Mouse (Mus musculus) splenic B cell, adult 2 months (primary cell): Measurements from ENCODE around the gene Dok5.

ENCODE experiments used
- DNase-seq: peaks from one replicate; pipeline ENCODE4 v3.0.0-alpha.2; 2011; ENCODE audit warnings: low read depth, low spot score
- H3K27me3 ChIP-seq: 2 replicates; pipeline ENCODE4 v1.6.1; 2012; ENCODE audit warnings: mild to moderate bottlenecking, low read length, moderate library complexity, mixed read lengths; ENCODE audit not compliant: control insufficient read depth, poor library complexity, insufficient read depth, severe bottlenecking
- H3K36me3 ChIP-seq: 2 replicates; pipeline ENCODE4 v1.6.1; 2012; ENCODE audit warnings: mild to moderate bottlenecking, low read length, moderate library complexity, mixed read lengths; ENCODE audit not compliant: control insufficient read depth, poor library complexity, insufficient read depth, severe bottlenecking

The Dok5 gene

GRCm38 (mm10) chr2:170877515-170877914, 145.9 kb downstream of the Dok5 start:
- peak; percentile 31 for DNase-seq
- no peaks in the 10 kb centered on the region for H3K27me3 ChIP-seq

GRCm38 (mm10) chr2:170877936-170878335, 146.3 kb downstream of the Dok5 start:
- no peaks in the 10 kb centered on the region for H3K27me3 ChIP-seq

More at GRCm38 (mm10) chr2:170877515-170877914, 145.9 kb downstream of the Dok5 start:
- H3K36me3 ChIP-seq: no peaks in the 10 kb centered on the region

DNA sequence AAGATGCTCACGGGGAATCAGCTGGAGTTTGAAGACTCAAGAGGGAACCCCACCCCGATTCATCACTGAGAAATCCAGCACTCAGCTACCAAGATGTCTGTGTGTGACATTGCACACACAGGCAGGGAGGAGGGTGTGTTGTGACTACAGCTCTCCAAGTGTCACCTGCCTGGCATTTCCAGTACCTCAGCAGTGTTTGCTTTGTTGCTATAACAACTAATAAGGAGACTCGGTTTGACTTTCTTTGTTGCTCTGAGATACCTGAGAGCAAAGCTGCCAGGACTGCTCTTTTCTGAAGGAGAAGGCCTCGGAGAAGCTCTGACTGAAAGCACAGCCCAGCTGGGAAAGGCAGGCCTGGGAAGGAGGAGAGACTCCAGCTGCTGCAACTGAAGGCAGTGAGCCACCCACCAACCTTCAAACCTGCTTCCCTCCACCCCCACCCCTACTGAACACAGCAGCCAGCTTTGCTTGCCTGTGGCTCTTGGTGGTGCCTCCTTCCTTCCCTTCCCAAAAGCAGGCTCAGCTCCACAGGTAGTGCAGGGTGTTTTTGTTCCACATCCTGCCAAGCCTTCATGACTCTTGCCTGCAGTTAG, 152.7 kb downstream of the Dok5 start:
- no peak for DNase-seq
- H3K27me3 ChIP-seq: no peaks in the 10 kb centered on the region
- H3K36me3 ChIP-seq: no peaks in the 10 kb centered on the region

More at GRCm38 (mm10) chr2:170877936-170878335, 146.3 kb downstream of the Dok5 start:
- no peaks in the 10 kb centered on the region for H3K36me3 ChIP-seq
- DNase-seq: no peak

DNA sequence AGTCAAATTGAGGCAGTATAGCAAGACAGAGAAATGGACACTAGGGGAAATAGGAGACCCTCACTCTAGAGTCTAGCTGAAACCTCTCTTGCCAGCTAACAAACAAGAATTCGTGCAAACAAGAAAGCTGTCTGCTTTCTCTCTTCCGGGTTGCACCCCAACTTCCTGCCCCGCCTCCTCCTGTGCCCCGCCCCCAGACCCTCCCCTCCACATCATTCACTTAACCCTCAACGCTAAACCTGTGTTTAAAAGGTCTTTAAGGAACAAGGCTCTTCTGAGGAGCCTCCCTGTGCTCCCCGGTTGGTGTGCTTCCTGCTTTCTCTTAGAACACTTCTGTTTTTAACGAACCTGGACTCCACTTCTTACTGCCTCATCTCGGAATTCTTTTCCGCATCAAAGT, 156.4 kb downstream of the Dok5 start:
- no peak for DNase-seq
- Histone ChIP-seq H3K36me3 (no peaks in the 10 kb centered on the region), H3K27me3 (no peaks in the 10 kb centered on the region)

DNA sequence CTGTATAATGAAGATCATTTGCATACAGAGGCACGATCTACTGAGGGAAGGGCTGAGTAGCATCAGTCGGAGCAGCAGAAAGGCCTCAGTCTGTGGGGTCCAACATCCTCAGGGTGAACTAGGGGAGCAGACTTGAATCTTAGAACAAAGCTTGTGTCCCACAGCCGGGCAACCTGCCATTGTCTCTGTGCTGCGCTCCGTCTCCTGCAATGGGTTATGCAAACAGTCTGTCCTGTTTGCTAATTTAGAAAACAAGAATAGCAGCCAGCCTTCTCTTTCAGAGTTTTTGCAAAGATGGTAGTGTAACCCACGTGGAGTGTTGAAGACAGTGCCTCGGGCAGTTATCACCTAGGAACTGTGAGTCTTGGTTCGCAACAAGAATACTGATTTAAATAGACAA, 163.5 kb downstream of the Dok5 start:
- H3K36me3 ChIP-seq: no peaks in the 10 kb centered on the region
- no peak for DNase-seq

GRCm38 (mm10) chr2:170902204-170903028, 170.8 kb downstream of the Dok5 start:
- Histone ChIP-seq H3K27me3 (no peaks in the 10 kb centered on the region), H3K36me3 (no peaks in the 10 kb centered on the region)
- no peak for DNase-seq

More for the DNA sequence above, 163.5 kb downstream of the Dok5 start:
- H3K27me3 ChIP-seq: no peaks in the 10 kb centered on the region

- no peak for DNase-seq
- Histone ChIP-seq H3K27me3 (no peaks in the 10 kb centered on the region), H3K36me3 (no peaks in the 10 kb centered on the region)
Measured at GRCm38 (mm10) chr2:170903029-170903306, 171.4 kb downstream of the Dok5 start.

DNA sequence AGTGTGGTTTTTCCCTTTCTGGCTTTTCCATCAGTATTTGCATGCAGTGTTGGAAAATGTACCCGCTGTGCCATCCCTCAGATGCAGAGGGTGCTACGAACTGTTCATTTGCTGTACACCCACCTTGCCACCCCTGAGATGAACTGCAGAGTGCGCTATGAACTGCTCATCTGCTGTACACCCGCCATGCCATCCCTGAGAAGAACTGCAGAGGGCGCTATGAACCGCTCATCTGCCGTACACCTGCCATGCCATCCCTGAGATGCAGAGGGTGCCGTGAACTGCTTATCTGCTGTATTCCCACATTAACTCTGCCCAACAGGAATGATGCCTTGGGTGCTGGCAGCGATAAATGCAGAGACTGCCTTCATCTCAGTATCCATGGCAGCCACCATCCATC, 171.8 kb downstream of the Dok5 start:
- DNase-seq: no peak

GRCm38 (mm10) chr2:170912589-170913223, 181.1 kb downstream of the Dok5 start:
- Histone ChIP-seq H3K27me3 (no peaks in the 10 kb centered on the region), H3K36me3 (no peaks in the 10 kb centered on the region)
- DNase-seq: no peak

More for the DNA sequence above, 171.8 kb downstream of the Dok5 start:
- Histone ChIP-seq H3K27me3 (no peaks in the 10 kb centered on the region), H3K36me3 (no peaks in the 10 kb centered on the region)

DNA sequence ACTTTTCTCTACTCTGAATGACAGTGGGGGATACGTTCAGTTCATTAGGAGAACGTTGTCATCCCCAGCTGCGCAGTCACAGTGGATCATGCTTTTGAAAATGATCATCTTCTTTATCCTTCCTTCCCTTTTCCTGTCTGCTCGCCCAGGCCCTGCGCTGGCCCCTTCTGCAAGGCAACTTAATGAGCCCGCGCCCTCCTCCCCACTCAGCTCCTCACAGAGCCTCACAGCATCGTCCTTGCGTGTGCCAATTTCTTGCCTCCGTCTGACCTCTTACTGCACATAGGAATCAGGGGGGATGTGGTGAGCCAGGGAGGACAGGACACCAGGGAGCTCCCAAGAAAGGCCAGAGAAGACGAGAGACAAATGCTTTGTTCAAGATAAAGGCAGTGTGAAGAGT, 182.3 kb downstream of the Dok5 start:
- DNase-seq: no peak
- Histone ChIP-seq H3K36me3 (no peaks in the 10 kb centered on the region), H3K27me3 (no peaks in the 10 kb centered on the region)

DNA sequence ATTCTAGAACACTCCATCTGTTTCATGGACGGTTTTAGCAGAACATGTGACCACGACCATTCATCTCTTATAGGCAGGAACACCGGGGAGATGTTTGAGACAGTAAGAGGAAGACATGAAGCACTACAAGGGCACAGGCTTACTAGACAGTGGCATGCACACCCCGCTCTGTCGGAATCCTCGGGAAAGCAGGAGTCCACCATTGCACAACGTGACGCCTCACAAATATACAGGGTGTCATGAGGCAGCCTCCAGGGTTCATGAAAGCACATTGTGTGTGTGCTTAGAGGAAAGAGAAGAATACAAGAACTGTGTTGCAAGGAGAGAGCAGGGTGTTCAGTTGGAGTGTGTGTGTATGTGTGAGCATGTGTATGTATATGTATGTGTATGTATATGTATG, 184.0 kb downstream of the Dok5 start:
- no peak for DNase-seq
- Histone ChIP-seq H3K36me3 (no peaks in the 10 kb centered on the region), H3K27me3 (no peaks in the 10 kb centered on the region)

- DNase-seq: no peak
- Histone ChIP-seq H3K27me3 (no peaks in the 10 kb centered on the region), H3K36me3 (no peaks in the 10 kb centered on the region)
Measured at GRCm38 (mm10) chr2:170922260-170922659, 190.7 kb downstream of the Dok5 start.

DNA sequence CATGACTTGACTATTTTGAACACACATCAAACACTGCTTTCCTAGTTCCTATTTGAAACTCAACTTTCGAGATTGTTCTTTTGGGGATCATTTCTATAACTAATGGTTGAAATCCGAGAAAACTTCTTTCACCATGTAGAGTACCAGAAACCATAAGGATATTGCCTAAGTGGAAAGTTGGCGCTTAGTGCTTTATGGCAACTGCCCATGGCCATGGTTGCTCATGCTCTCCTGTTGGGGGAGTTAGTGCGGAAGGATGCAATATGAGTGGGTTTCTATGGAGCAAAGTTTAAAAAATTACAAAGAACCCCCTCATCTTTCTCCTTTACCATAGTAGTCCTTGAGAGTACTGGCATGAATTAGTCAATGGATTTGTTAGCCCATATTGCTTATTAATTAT, 192.5 kb downstream of the Dok5 start:
- no peak for DNase-seq
- no peaks in the 10 kb centered on the region for H3K36me3 ChIP-seq
- no peaks in the 10 kb centered on the region for H3K27me3 ChIP-seq

DNA sequence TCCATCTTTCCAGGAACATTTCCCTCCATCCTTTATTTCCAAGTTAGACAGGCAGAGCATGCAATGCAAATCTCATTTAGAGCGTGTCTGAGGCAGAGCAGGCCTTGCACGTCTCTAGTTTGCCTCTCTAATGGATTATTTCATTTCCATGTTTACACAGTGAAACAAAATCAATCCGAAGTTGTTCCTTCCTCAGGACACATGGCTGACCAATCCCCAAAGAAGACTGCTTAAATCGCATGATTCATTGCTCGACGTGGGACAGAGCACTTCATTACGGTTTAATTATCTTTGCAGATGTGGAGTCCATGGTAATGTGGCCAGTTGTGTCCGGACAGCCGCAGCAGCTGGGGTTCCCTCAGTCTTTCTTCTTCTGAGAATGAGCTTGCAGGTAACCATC, 194.6 kb downstream of the Dok5 start:
- DNase-seq: no peak
- Histone ChIP-seq H3K36me3 (no peaks in the 10 kb centered on the region), H3K27me3 (no peaks in the 10 kb centered on the region)
